Mouse (Mus musculus): ENCODE data around the gene Crlf1.
A peak's percentile ranks its signal among the peaks of the same experiment; 100 is the strongest.

Crlf1 gene

DNA sequence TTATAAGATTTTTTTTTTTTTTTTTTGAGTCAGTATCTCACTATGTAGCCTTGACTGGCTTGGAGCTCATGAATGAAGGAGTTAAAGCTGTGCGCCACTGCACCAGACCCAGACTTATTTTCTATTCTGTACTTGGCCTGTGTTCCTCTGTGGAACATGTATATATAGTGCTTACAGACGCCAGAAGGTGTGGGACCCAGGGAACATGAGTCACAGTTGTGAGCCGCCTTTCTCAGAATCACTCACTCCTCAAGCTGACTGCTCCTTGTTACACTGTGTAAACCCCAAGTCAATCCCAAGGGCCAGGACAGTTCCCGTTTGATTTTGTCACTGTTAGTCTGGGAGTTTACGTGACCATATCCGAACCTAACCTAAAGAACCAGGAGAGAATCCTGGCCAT is 26.1 kb downstream of the Crlf1 start:
- no peak for DNase-seq (ENCODE audit: low spot score in 2 of 2)

DNA sequence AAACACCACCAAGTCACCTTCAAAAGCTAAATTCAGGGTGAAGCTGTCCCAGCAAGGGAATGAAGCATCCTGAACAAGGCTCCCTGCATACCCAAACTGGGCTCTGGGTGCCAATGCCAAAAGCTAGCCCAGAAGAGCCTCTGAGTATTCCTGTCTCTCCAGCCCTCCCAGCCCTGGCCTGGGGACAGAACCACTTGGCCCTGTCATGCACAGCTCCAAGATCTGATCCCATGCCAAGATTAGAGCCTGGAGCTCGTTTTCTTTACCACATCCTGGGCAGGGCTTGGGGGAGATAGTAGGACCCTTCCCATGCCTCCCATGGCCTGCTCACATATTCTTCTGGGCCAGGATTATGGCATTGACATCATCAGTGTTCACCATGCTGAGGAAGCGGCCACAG is 26.6 kb downstream of the Crlf1 start:
- no peak for DNase-seq (ENCODE audit: low spot score in 2 of 2)

DNA sequence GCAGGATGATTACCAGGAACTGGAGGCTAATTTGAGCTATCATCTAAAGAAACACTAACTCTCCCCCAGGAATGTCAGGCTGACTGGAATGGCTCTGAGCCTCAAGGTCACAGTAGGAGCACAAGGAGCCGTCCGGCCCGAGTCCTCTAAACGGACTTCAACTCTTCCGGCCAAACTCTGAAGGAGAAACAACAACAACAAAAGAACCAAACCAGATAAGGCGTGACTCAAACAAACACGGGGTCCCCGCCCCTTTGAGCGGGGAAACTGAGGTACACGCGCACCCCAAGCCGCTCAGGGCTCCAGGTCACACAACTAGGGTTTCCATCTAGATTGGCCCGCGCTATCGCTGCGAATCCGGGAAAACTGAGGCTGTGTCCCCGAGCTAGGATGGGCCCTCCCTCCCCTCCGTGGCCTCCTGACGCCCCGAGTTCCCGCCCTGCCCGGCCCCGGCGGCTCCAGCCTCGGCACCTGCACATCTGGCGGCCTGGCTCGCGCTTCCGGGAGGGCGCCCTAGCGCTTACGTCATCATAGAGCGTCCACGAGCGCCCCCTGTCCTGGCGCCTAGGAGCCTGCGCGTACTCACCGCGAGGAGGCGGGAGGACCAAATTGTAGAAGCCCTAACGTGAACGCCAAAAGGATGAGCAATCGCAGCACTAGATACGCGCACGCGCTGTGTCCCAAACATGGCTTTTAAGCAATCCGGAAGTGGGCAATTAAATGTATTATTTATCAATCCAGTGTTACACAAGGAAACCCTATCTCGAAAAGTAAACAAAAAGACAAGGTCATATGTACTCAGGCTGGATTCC is 29.8 kb downstream of the Crlf1 start:
- DNase-seq (ENCODE audit: low spot score in 2 of 2) = peak; percentile 95 to 96

DNA sequence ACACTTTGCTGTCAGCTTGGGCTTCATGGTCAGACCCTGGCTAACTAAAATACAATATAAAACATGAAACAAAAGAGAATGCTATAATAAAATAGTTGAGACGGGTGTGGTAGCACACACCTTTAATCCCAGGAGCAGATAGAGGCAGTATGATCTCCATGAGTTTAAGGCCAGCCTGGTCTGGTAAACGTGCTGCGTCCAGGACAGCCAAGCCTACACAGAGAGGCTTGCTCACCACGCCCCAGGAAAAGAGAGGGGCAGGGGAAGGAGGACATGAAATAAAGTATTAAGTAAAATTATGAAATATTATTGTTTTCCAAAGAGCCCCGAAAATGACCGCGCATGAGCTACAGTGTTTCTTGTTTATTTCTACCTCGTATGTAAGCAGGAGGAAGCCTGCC is 34.2 kb downstream of the Crlf1 start:
- no peak for DNase-seq (ENCODE audit: low spot score in 2 of 2)

DNA sequence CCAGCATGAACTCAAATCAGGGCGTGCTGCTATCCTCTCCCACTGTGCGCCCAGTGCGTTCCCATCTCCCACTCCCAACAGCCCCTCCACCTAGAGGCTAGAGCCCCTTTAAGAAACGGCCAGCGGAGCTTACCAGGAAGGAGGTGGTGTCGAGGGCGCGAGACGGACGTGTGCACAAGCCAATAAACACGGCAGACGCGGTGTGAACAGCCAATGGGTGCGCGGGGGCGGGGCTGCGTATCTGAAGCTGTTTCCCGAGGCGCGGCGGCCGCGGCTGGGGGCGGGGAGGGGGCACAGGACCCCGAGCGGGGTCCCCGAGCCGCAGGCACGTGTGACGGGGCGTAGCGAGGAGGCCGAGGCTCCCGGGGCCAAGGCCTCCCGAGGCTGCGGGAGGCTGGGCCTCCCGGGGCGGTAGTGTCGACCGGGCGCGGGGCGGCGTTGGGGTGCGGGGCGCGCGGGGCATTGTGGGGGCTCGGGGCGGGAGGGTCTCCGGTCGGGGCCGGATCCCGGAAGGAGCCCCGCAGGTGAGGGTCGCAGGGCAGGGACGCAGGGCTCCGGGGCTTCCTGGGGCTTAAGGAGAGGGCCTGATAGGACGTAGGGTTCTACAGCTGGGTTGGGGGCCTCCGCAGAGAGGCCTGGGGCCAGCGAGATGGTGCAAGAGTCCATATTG is 34.7 kb downstream of the Crlf1 start, which contains the start of the genes Fkbp8 and Kxd1:
TSS of gene Fkbp8 (plus strand) at position 213 of the 670 bp plus-strand sequence.
TSS of gene Kxd1 (minus strand) at position 445 of the 670 bp plus-strand sequence.
- DNase-seq (ENCODE audit: low spot score in 2 of 2) = peak; percentile 99 to 100

DNA sequence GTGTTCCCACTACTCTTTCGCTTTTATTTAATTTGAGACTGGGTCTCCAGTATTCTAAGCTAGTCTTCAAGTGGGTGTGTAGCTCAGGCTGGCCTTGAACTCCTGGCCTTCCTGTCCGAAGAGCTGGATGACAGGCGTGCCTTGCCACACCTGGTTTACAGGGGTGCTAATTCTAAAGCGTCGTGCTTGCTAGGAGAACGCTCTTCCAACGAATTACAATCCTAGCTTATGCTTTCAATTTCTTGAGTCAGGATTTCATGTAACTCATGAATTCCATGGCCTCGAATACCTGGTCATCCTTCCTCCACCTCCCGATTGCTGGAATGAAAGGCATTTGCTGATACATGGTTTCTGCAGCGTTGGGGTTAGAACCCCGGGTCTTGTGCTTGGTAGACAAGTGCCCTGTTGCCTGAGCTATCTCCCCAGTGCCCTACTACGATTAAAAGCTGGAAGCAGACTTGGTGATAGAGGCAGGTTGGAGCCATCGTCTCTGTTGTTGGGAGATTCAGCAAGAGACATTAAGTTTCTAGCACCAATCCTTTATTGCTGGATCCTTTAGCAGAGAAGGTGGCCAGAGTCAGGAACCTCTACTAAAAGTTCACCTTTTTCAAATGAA is 35.3 kb downstream of the Crlf1 start:
- no peak for DNase-seq (ENCODE audit: low spot score in 2 of 2)

DNA sequence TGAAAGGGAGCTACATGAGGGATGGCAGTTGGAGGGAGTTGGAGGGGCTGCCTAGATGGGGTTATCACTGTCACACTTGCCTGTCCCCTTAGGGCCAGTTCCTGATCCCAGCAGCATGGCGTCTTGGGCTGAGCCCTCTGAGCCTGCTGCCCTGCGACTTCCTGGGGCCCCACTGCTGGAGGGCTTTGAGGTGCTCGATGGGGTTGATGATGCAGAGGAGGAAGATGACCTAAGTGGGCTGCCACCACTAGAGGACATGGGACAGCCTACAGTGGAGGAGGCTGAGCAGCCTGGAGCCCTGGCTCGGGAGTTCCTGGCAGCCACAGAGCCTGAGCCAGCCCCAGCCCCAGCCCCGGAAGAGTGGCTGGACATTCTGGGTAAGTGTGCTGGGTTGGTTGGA is 36.3 kb downstream of the Crlf1 start:
- DNase-seq (ENCODE audit: low spot score in 2 of 2) = no peak

DNA sequence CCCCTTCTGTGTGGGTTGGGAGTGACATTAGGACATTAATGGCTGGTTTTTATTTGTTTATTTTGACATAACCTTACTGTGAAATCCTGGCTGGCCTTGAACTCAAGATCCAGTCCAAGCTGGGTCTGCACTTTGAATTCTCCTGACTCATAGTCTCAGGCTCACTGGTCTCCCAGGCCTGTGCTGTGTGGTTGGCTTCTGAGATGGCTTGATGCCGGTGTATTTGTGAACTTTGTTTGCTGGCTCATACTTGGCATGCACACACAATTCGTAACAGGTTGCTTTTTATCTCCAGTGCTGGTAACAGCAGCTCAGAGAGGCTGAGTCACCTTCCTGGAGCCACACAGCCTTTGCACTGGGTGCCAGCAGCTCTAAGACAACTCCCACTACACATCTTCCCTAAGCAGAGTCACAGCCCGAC is 36.8 kb downstream of the Crlf1 start:
- no peak for DNase-seq (ENCODE audit: low spot score in 2 of 2)

DNA sequence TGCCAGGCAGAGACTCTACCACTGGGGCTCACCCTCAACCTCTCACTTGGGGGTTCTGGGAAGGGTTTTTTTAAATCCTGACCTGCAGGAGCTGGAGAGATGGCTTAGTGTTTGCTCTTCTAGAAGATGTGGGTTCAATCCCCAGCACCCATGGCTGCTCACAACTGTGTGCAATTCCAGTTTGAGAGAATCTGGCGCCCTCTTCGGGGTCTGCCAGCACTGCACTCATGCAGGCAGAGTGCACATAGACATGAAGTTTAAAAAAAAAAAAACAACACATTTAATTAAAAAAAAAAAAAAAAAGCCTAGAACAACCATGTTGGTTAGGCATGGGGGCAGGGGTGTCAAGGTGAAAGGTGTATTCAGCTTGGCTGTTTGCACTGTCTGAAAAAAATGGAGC is 37.4 kb downstream of the Crlf1 start:
- no peak for DNase-seq (ENCODE audit: low spot score in 2 of 2)

DNA sequence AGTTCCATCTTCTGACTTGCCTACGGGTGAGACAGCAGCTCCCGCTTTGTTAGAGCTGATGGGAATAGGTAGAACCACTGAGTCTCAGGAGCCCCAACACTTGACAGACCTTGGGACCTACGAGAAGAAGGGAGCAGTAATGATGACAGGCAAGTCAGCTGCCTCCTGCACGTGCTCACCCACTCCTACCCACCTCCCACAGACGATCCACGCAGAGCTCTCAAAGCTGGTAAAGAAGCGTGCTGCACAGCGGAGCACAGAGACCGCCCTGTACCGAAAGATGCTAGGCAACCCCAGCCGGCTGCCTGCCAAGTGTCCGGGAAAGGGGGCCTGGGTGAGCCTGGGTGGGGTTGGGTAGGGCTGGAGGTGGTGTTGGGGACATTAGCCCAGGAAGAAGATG is 41.3 kb downstream of the Crlf1 start:
- DNase-seq (ENCODE audit: low spot score in 2 of 2) = peak; percentile 35 to 51

DNA sequence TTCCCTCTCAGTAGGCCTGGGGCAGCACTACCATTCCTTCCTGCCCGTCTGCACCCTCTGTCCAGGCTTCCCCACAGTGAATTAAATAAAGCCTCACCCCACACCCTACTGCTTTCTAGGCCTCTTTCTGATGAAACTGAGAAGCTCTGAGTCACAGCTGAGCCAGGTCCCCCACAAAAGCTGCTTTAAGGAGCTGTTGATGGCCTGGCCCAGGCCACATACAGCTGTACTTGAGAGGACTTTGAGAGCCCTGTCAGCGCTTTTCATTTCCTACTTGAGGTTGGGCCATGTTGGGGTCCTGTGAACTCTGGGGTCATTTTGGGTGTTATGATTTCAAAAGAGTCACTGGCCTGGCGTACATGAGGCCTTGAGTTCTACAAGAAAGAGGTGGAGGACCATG is 42.3 kb downstream of the Crlf1 start:
- no peak for DNase-seq (ENCODE audit: low spot score in 2 of 2)

DNA sequence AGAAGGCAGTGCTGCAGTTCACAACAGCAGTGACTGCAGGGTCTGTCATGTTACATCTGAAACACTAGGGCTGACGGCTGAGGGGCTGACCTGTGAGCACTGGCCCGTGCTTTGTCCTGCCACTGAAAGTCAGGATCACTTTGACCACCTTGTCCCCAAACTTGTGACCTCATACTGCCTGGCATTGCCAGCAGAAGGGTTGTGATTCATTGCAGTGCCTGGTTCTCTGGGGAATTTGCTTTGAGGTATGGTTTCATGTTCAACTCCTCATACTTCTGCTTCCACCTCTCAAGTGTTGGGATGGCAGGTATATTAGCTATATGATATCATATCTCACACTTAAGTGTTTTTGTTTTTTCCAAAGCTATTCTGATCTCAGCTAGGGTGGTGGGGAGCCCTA is 42.7 kb downstream of the Crlf1 start:
- DNase-seq (ENCODE audit: low spot score in 2 of 2) = no peak

DNA sequence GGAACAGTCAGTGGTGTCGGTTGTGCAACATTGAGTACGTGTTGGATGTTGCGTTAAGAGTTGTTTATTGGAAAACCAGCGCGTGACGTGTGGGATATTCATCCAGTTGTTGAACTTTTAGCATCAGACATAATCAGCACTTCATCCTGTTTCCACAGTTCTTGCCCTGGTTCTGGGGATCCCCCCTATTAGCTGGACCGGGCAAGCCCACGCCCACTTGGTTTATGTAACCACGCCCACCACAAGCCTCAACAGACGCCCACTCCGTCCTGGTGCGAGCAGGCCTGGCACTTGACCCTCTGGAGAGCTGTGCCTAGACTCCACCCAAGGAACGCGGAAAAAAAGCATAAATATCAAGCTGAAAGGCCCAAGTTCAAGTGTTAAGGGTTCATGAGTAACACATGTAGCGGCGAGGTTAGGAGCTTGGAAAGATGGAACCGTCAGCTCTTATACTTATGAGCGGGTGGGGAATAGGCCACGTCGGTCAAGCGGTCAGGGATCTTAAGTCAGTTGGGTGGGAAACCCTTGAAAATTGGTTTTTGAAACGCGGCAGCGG is 45.1 kb downstream of the Crlf1 start:
- DNase-seq (ENCODE audit: low spot score in 2 of 2) = no peak

DNA sequence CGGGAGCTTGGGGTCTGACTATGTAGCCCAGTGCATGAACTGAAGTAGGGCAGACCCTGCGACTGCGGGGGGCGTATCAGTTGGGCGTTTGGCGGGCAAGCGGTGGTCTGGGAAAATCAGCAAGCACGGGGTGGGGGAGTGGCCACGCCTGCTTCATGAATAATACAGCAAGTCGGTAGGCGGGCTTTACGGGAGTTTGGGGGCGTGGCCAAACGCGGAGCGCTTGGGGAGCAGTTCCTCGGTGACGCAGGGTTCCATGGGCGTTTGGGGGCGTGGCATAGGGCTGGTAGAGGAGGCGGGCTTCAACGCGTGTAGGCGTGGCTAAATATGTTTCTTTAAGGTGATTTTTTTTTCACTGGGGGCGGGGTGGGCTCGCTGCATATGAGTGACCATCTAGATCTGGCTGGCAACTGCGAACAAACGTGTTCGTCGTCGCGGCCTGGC is 45.7 kb downstream of the Crlf1 start:
- DNase-seq (ENCODE audit: low spot score in 2 of 2) = peak; percentile 99 to 100

DNA sequence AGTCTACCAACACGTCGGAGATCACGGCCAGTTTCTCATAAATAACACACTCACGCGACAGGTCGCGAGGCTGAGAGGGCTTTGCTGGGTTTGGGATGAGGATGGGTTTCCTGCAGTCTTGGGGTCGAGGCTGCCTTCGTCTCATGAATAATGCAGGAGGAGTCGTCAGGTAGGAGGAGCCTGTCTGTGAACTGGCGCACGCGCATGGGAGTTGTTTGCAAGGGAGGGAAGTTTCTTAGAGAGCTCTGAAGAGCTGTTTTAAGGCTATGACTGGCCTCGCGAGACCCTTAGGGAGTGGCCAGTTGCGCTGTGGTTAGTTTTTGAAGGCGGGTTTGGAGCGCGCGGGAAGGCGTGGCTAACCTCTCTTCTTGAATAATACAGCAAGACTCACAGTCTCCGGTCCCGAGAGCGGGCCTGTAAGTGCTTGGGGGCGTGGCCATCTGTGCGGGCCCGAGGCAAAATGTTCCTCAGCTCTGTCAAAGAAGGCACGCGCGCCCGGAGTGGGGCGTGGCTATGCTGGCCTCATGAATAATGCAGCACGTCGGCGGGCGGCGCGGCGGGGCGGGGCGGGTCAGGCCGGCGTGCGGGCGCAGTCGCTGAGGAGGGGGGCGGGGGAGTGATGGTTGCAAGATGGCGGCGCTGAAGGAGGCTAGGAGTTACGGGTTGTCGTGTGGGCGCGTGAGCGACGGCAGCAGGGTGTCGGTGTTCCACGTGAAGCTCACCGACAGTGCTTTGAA is 46.3 kb downstream of the Crlf1 start, which contains the start of gene Ell:
TSS of gene Ell (plus strand) at position 381 of the 737 bp plus-strand sequence.
- peak; percentile 99 to 100 for DNase-seq (ENCODE audit: low spot score in 2 of 2)

DNA sequence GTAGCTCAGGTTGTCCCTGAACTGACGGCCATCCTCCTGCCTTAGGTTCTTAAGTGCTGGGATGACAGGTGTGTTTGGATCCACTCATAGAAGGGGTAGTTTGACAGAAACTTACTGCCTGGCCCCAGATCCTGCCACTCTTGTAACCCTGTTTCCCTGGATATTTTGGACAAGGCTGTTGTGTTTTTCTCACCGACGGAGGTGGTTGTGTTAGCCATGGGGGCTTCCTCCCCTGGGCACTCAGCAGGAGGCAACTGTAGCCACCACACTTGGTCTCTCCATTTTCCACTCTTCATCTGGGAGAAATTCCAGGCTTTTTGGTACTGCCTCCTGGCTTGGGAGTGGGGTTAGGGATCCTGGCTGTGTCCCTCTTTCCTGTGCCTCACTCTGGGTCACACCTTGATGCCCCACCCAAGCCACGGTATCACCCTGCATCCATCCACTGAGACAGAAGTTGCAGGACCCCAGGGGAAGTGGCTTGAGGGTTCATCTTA is 47.1 kb downstream of the Crlf1 start:
- no peak for DNase-seq (ENCODE audit: low spot score in 2 of 2)

DNA sequence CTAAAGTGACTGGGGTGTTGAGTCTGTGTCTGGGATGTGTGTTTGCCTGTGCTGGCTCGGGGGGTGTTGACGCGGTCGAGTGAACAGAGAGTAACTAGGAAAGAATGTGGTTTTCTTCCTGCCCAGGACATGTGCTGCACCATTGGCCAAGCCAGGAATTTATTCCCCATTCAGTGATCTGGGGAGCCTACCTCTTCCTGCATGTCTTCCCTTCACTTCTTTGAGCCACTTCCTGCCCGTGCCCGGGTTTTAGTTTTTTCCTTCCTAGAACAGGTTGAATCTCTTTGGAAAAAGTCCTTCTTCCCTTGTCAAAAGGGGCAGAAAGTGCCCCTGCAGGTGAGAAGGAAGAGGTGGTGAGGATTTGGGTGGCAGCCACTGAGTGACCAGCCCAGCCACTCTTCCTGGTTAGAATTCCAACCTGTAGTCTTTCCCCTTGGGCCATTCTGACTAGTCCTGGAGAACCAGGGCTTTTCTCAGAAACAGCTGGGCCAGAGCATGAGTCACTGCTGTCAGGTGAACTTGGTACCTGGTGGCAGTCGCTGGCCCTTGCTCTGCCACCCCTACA is 47.6 kb downstream of the Crlf1 start:
- DNase-seq (ENCODE audit: low spot score in 2 of 2) = no peak

DNA sequence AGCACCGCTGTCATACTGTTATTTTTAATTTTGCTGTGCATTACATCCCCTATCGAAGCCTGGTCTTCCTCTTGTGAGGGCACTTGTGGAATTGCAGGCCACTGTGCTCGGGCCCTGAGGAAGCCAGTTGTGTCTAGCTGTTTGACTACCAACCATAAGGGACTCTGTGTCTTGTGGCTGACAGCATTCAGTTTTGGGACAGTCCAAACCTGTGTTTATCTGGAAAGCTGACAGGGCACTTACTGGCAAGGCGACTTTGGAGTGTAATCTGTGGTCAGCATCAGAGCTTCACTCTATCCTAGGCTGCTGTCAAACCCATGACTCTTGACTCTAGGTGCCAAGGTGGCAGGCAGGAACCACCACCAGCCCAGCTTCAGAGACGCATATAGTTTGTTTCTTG is 48.1 kb downstream of the Crlf1 start:
- no peak for DNase-seq (ENCODE audit: low spot score in 2 of 2)

DNA sequence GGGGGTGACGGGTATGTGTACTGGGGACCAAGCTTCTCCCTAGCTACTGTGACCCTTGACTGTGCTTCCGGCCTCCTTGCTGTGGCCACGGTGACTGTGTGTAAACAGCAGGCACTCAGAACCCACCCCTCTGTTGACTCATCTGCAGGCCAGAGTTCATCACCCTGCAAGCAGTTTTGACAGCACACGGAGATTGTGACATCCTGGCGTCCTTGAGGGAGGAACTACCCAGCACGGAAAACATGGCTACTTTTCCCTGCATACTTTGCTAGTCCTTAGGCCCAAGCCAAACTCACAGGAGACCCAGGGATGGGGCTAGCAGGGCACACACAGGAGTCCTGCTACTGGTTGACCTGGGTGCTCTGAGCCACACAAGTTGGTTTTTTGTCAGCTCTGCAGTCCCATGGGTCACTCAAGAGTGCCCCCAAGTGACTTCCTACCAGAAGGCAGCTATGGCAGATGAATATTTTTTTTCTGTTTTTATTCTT is 51.3 kb downstream of the Crlf1 start:
- DNase-seq (ENCODE audit: low spot score in 2 of 2) = no peak

DNA sequence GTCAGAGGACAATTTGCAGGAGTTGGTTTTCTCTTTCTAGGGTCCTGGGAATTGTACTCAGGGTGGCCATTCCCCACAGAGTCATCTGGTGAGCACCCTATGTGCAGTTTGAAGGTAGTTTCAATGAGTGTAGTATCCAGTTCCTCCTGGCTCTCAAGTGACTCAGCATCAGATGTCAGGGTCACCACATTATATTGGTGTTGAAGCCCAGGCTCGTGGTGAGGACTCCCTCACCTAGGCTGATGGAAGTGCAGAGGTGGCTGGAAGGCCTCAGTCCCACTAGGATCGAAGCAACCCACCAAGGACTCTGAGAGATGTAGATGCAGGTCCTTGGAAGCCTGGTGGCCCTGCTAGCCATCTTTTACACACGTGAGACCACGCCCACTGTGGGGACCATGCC is 53.5 kb downstream of the Crlf1 start:
- no peak for DNase-seq (ENCODE audit: low spot score in 2 of 2)

DNA sequence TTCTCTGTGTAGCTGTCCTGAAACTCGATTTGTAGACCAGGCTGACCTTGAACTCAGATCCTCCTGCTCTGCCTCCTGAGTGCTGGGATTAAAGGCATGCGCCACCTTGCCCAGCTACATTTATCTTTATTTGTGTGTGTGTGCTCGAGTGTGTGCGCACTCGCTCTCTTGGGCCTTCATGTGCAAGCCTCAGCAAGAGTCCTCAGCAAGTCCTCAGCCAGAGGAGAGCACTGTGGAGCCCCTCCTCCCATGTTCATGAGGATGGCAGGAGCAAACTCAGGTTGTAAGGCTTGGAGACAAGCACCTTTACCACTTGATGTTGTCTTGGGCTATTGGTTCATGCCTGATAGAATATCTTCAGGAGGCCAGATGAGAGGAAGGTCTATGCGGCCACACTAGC is 54.8 kb downstream of the Crlf1 start:
- DNase-seq (ENCODE audit: low spot score in 2 of 2) = no peak
